Mouse (Mus musculus): ENCODE data around the gene Ap1g2. TPM values are rescaled to one million over a fixed set of nuclear protein-coding genes. Genes with fewer than 3 reads are reported as not detected.

Ap1g2 gene
- polyA plus RNA-seq, 1 experiment from 2014 or later = 7.9 TPM

DNA sequence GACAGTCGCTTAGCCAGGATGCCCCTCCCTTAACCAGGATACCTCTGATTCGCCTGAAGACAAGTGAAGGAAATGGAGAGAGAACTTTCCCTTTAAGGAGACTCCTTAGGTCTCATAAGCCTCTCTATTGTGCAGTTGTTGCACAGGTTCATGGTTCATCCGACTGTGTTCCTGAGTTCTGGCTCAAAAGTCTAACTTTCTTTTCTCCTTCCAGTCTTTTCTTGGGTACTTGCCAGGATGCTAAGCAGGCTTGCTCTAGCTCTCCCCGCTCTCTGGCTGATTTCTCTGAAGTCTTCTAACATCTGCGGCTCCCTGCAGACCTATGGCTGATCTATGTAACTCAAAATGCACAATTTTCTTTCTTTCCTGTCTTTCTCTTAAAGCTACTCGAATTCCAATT is 22.9 kb downstream of the Ap1g2 start:
- Histone ChIP-seq H3K9ac (no peak overlapping the region), H3K9me3 (no peaks in the 10 kb centered on the region), H3K36me3 (no peaks in the 10 kb centered on the region), H3K27me3 (replicated peaks) (peaks cover 12% of the 10 kb centered on the region), H3K4me1 (peaks cover 37% of the 10 kb centered on the region), H3K27ac (replicated peaks) (no peak overlapping the region), H3K4me2 (no peak overlapping the region), H3K4me3 (no peak overlapping the region)
- 58% methylated on average over 6 of the region's 6 CpGs for whole genome bisulfite sequencing
- ATAC-seq (ENCODE audit: extremely low read depth, insufficient number of reproducible peaks, low FRiP score, low TSS enrichment) = no peak

DNA sequence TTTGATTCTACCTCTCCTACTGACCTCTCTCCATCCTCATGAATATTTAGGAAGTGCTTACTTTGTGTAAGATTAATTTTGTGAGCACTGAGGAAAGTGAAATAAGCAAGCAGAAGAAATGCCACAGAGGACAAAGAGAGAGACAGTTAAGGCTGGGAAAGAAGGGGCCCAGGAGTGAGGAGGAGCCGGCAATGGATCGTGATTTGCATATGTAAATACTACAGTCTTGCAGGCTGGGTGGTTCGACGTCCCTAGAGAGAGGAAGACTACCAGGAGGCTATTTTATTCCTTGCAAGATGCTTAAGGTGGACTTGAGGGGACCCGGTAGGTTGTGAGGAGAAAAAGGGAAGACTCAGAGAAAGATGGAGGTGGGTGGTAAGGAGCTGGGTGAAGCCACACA is 25.3 kb downstream of the Ap1g2 start:
- Histone ChIP-seq H3K4me3 (no peak overlapping the region), H3K9me3 (no peaks in the 10 kb centered on the region), H3K27ac (replicated peaks) (no peak overlapping the region), H3K9ac (no peak overlapping the region), H3K36me3 (no peaks in the 10 kb centered on the region), H3K4me2 (no peak overlapping the region), H3K27me3 (replicated peaks) (peaks cover 31% of the 10 kb centered on the region), H3K4me1 (peaks cover 45% of the 10 kb centered on the region)
- no peak for ATAC-seq (ENCODE audit: extremely low read depth, insufficient number of reproducible peaks, low FRiP score, low TSS enrichment)
- WGBS = 26% methylated on average over 5 of the region's 5 CpGs

DNA sequence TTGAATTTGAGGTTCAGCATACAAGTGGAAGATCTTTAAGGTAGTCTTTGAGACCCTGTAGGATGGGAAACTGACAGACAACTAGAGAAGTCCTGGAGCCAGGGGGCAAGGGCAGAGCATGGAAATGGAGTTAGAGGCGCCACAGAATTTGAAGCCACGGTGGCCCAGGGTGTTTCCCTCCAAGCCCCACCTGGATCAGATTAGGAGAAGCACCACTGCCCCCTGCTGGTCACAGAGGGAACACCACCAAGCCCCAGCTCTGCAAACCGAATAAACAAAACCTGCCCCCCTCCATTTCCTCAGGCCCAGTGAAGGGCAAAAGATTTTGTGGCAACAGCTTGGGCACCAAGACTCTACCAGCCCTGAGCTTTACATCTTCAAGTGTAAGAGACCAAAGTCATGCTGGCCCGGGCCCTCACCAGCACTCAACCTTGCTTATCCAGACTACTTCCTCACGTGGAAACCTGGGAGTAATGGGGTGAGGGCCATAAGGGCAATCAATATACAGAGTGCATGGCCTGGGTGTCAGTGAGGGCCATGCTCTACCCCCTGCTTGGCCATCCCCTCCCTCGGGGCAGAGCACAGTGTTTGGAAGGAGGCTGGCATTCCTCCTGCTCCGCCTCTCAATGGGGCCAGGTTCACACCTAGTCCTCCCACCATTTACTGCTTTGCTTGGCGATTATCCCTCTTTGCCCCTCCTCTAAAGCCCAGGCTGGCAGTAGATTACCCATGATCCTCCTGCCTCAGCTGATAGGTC is 27.0 kb downstream of the Ap1g2 start:
- H3K9me3 ChIP-seq = no peaks in the 10 kb centered on the region
- peak overlapping the region; percentile 36 for H3K27ac ChIP-seq (replicated peaks)
- H3K36me3 ChIP-seq = 0 out of 2 replicates have a peak, but pooled peaks cover 4% of the 10 kb centered on the region
- peak overlapping the region; percentile 35 for H3K4me3 ChIP-seq
- no peak overlapping the region for H3K9ac ChIP-seq
- WGBS = 21% methylated on average over 8 of the region's 8 CpGs
- H3K4me1 ChIP-seq = peaks cover 39% of the 10 kb centered on the region
- peak overlapping the region; percentile 65 for H3K4me2 ChIP-seq
- ATAC-seq (ENCODE audit: extremely low read depth, insufficient number of reproducible peaks, low FRiP score, low TSS enrichment) = no peak
- H3K27me3 ChIP-seq (replicated peaks) = peaks cover 46% of the 10 kb centered on the region

DNA sequence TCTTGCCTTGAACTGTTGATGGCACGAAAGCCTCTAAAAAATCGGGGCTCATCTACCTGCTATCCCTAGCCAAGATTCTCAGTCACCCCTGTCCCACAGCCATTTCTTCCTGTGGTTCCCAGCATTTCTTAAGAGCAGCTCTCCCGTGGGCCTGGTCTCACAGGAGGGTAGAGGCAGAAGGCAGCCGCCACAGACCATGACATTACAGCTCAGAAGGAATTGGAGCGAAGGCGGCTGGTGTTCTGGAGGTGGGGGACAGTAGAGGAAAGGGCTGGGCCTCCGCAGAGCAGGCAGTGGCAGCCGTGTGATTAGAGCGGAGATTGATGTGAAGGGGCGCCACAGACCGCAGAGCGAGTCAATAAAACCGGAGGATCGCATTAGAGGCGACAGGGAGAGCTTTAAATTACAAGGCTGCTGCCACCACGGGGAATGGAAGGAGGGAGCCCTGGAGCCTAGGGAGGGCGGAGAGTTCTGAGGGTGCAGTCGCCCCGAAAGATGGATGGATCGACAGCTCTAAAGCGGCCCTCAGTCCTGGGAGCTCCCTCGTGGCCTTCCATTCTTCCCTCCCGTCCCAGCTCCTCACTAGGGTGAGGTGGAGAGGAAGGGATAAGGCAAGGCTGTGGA is 27.9 kb downstream of the Ap1g2 start:
- Histone ChIP-seq H3K4me3 (peak overlapping the region; percentile 35), H3K9ac (peak overlapping the region; percentile 72), H3K27ac (replicated peaks) (peak overlapping the region; percentile 36), H3K36me3 (0 out of 2 replicates have a peak, but pooled peaks cover 5% of the 10 kb centered on the region), H3K4me2 (peak overlapping the region; percentile 65), H3K27me3 (replicated peaks) (peaks cover 54% of the 10 kb centered on the region), H3K9me3 (no peaks in the 10 kb centered on the region), H3K4me1 (peaks cover 39% of the 10 kb centered on the region)
- ATAC-seq (ENCODE audit: extremely low read depth, insufficient number of reproducible peaks, low FRiP score, low TSS enrichment) = no peak
- 8% methylated on average over 23 of the region's 23 CpGs for WGBS

DNA sequence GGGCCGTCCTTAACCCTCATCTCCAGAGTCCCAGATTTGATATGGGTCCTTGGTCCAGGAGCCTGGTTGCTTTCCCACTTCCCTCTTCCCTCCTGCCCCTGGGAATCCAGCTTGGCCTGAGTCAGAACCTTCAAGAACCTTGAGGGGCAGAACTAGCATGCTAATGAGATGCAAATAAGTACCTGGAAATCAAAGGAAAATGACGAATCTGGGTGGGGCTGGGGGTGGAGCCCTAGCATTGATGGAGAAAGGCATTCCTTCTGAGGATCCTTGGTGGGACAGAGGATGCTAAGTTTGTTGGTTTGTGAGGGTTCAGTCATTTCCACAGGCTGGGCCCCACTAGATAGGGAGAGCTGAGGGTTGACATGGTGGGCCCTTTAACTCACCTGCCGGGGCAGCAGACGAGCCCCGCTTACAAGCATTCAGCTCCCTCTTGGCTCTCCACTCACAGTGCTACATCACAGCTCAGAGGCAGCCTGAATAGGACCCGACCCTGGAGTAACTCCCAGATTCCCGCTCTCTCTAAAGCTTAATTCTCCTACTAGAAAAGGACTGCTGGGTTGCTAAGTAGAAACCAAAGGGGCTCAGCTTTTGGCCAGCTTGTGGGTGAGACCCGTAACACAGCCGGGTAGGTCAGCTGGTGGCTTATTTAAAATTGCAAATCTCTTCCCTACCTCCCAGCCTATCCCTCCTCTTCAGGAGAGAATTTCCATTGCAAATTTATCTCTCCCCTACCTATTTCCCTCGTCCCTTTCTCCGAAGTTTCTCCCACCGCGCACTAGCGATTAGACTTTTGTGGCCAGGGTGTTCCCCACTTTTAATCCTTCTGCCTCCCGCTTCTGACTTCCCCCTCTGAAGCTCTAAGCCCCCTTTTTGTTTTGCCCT is 28.7 kb downstream of the Ap1g2 start:
- Histone ChIP-seq H3K9me3 (no peaks in the 10 kb centered on the region), H3K27me3 (replicated peaks) (peaks cover 61% of the 10 kb centered on the region), H3K4me2 (peak overlapping the region; percentile 65), H3K4me3 (0 out of 2 replicates have a peak overlapping the region, but pooled peaks have one; percentile 35), H3K27ac (replicated peaks) (no peak overlapping the region), H3K4me1 (peaks cover 39% of the 10 kb centered on the region), H3K36me3 (0 out of 2 replicates have a peak, but pooled peaks cover 5% of the 10 kb centered on the region), H3K9ac (peak overlapping the region; percentile 72)
- no peak for ATAC-seq (ENCODE audit: extremely low read depth, insufficient number of reproducible peaks, low FRiP score, low TSS enrichment)
- WGBS = 27% methylated on average over 15 of the region's 15 CpGs

DNA sequence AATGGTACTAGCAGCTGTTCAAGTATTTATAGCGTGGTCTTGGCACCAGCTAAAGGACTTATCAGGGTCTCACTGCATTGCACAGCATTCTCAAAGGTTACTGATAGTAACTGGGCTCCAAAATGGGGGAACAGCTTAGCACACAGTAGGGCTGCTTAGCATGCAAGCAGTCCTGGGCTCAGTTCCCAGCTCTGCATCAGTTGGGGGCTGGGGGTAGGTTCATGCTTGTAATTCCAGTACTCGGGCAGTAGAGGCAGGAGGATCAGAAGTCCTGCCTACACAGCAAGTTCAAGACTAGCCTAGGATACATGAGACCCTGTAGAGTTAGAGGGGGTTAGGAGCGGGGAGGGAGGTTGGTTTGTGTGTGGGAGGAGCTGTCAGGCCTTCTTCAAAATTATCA is 29.4 kb downstream of the Ap1g2 start:
- Histone ChIP-seq H3K4me3 (no peak overlapping the region), H3K27ac (replicated peaks) (no peak overlapping the region), H3K4me2 (no peak overlapping the region), H3K36me3 (0 out of 2 replicates have a peak, but pooled peaks cover 5% of the 10 kb centered on the region), H3K9ac (no peak overlapping the region), H3K9me3 (no peaks in the 10 kb centered on the region), H3K4me1 (peaks cover 40% of the 10 kb centered on the region), H3K27me3 (replicated peaks) (peaks cover 69% of the 10 kb centered on the region)
- 46% methylated on average over 3 of the region's 3 CpGs for WGBS
- no peak for ATAC-seq (ENCODE audit: extremely low read depth, insufficient number of reproducible peaks, low FRiP score, low TSS enrichment)

DNA sequence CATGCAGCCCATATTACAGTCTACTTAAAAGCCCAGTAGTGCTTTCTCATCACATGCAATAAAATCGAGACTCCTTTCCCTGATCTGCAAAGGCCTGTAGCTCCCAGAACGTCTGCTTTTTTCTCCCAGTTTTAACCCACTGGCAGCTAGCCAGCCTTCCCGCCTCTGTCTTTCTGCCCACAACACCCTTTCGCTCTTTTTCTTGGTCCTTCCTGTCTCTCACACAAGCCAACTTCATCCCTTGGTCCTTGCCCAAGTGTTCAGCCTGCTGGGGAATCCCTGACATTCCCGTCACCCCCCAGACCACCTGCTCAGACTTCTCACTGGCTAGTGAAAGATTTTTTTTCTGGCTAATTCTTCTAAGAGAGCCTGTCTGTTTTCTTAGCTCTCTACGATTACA is 30.2 kb downstream of the Ap1g2 start:
- H3K4me2 ChIP-seq = 0 out of 2 replicates have a peak overlapping the region, but pooled peaks have one; percentile 14
- H3K27ac ChIP-seq (replicated peaks) = no peak overlapping the region
- no peak overlapping the region for H3K4me3 ChIP-seq
- no peaks in the 10 kb centered on the region for H3K9me3 ChIP-seq
- no peak overlapping the region for H3K9ac ChIP-seq
- no peak for ATAC-seq (ENCODE audit: extremely low read depth, insufficient number of reproducible peaks, low FRiP score, low TSS enrichment)
- WGBS = 36% methylated on average over 6 of the region's 6 CpGs
- 0 out of 2 replicates have a peak, but pooled peaks cover 5% of the 10 kb centered on the region for H3K36me3 ChIP-seq
- peaks cover 44% of the 10 kb centered on the region for H3K4me1 ChIP-seq
- peaks cover 76% of the 10 kb centered on the region for H3K27me3 ChIP-seq (replicated peaks)

DNA sequence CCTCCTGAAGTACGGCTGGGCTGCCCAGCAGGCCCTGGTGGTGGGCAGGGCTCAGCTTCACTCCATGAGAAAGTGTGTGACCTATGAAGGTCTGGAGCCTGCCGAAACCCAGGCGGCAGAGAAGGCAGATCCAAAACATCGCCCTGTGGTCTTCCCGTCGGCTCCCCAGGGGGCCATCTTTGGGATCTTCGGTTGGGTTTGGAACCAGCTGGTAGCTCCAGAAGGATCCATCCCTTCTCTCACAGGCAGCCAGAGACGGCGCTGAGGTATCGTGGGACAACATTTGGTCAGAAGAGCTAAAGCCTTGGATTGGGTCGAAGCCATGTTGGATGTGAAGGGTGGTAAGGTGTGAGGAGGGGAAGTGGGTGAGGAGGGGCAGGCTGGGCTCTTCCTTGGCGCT is 32.0 kb downstream of the Ap1g2 start:
- Histone ChIP-seq H3K4me1 (peaks cover 40% of the 10 kb centered on the region), H3K9ac (no peak overlapping the region), H3K4me2 (no peak overlapping the region), H3K27ac (replicated peaks) (no peak overlapping the region), H3K36me3 (0 out of 2 replicates have a peak, but pooled peaks cover 5% of the 10 kb centered on the region), H3K4me3 (no peak overlapping the region), H3K9me3 (no peaks in the 10 kb centered on the region), H3K27me3 (replicated peaks) (peaks cover 88% of the 10 kb centered on the region)
- ATAC-seq (ENCODE audit: extremely low read depth, insufficient number of reproducible peaks, low FRiP score, low TSS enrichment) = no peak
- WGBS = 87% methylated on average over 12 of the region's 12 CpGs

DNA sequence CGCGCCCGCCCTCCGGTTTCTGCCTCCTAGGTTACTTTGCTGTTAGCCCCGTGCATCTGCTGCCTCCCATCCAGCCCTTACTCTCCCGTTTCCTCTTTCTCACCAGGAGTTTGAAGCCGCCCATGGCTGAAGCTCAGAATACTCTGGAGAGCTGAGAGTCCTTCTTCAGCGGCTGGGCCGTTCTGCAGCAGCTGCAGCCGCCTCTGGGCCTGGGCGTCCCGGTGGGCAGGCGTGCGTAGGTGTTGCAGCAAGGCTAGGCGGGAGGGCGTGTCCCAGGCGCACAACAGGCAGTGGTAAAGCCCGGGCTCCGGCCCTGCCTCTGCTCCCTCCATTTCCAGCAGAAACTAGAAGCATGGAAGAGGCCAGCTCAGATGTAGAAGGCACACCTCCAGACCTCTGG is 34.6 kb downstream of the Ap1g2 start:
- 20% methylated on average over 19 of the region's 19 CpGs for WGBS
- H3K9me3 ChIP-seq = no peaks in the 10 kb centered on the region
- no peak overlapping the region; the same call in 1 of the 2 replicates for H3K4me3 ChIP-seq
- peaks cover 62% of the 10 kb centered on the region for H3K27me3 ChIP-seq (replicated peaks)
- H3K9ac ChIP-seq = peak overlapping the region; percentile 30
- no peak overlapping the region for H3K27ac ChIP-seq (replicated peaks)
- H3K36me3 ChIP-seq = peaks cover 15% of the 10 kb centered on the region; the same call in 1 of the 2 replicates
- ATAC-seq (ENCODE audit: extremely low read depth, insufficient number of reproducible peaks, low FRiP score, low TSS enrichment) = no peak
- peaks cover 15% of the 10 kb centered on the region for H3K4me1 ChIP-seq
- H3K4me2 ChIP-seq = peak overlapping the region; percentile 44

DNA sequence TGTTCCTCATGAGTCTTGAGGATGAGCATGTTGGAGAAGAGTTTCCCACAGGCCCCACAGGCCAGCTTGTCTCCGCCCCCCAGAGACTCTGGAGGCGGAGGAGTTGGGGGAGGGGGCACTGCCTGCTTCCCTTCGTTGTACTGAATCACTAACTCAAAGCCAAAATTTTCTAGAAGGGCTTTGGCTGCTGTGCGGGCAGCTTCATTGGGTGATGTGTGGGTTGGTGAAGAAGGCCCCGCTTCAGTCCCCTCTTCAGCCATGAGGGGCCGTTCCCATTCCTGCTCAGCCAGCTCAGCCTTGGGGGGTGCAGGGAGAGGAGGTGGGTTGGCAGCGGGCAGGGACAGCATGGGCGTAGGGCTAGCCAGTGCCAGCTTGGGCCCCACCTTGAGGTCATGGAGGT is 40.4 kb downstream of the Ap1g2 start:
- Histone ChIP-seq H3K4me1 (peaks cover 14% of the 10 kb centered on the region), H3K27me3 (replicated peaks) (peaks cover 52% of the 10 kb centered on the region)

DNA sequence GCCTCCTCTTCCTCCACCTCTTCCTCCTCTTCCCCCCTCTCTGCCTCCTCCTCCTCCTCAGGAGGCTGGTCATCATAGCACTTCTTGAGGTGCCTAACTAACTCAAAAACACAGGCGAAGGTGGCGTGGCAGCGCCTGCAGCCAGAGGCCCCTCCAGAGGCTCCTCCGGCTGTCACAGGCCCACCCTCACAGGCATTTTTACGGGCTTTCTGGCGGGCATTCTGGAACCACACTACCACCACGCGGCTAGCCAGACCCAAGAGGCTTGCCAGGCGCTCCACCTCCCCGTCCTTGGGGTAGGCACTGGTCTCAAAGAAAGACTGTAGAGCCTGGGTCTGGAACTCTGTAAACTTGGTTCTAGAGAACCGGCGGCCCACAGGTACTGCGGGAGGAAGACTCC is 41.0 kb downstream of the Ap1g2 start:
- H3K4me2 ChIP-seq = no peak overlapping the region
- H3K9ac ChIP-seq = no peak overlapping the region
- no peak overlapping the region for H3K4me3 ChIP-seq
- no peaks in the 10 kb centered on the region for H3K9me3 ChIP-seq
- peaks cover 18% of the 10 kb centered on the region for H3K36me3 ChIP-seq
- peaks cover 53% of the 10 kb centered on the region for H3K27me3 ChIP-seq (replicated peaks)
- ATAC-seq (ENCODE audit: extremely low read depth, insufficient number of reproducible peaks, low FRiP score, low TSS enrichment) = no peak
- H3K4me1 ChIP-seq = peaks cover 14% of the 10 kb centered on the region
- 78% methylated on average over 13 of the region's 13 CpGs for WGBS
- H3K27ac ChIP-seq (replicated peaks) = no peak overlapping the region

More for the DNA sequence above, 40.4 kb downstream of the Ap1g2 start:
- Histone ChIP-seq H3K9me3 (no peaks in the 10 kb centered on the region), H3K4me3 (no peak overlapping the region), H3K4me2 (no peak overlapping the region), H3K9ac (no peak overlapping the region), H3K36me3 (peaks cover 18% of the 10 kb centered on the region), H3K27ac (replicated peaks) (no peak overlapping the region)
- no peak for ATAC-seq (ENCODE audit: extremely low read depth, insufficient number of reproducible peaks, low FRiP score, low TSS enrichment)
- WGBS = 84% methylated on average over 8 of the region's 8 CpGs

All from heart, embryonic 13.5 days (tissue).